In the genomic region with DNA sequence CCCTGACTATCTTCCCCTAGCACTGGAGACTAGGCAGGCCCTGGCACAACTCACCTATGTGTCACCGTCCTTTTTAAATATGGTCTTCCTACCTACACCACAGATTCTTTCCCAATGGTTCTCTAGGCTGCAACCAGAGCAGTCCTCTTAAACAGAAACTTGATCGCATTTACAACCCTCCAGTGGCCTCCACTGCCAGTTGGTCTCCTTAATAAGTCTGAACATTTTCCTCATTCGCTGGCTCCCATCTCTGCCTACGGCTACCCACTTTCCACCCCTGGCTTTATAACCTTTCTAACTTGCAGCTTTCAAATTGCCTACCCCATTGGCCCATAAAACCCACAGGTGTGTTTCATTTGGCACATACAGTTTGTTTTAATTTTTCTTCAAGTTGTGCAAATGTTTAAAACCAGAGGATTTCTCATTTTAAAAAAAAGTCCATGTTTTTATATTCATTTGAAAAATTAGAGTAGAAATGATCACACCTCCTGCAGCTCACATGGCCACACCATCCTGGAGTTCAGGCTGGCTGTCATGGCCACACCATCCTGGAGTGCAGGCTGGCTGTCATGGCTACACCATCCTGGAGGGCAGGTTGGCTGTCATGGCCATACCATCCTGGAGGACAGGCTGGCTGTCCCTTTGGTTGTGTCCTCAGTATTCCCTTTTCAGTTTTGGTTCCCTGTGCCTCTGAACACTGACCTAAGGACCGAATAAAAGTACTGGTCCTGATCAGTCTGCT, we compare ENCODE assay signal across 25 mouse cellular contexts.
DNase-seq lines count a peak whose midpoint lies in the region; ATAC-seq lines count a peak whose summit lies in the region.
"Had no signal": no experiment of that assay in that cellular context is flagged by ENCODE, and none has a peak within 500 bp of the region (broad histone marks: within the 10 kb centered on the region; RNA-seq: fewer than 3 reads in every experiment).

No protein-coding gene starts in this region.

- peak overlapping the region; percentile 27 for H3K4me2 ChIP-seq in limb, embryonic 12.5 days
- H3K4me2 ChIP-seq in limb, embryonic 15.5 days: no peak overlapping the region
- H3K4me2 ChIP-seq: forebrain, embryonic 13.5 days; heart, embryonic 13.5 days; hindbrain, embryonic 14.5 days had no signal

- no peaks in the 10 kb centered on the region for H3K36me3 ChIP-seq in limb, embryonic 12.5 days
- H3K36me3 ChIP-seq in limb, embryonic 15.5 days: no peaks in the 10 kb centered on the region
- H3K36me3 ChIP-seq: forebrain, embryonic 10.5 days; heart, embryonic 10.5 days; heart, embryonic 13.5 days had no signal

- peaks cover 41% of the 10 kb centered on the region for H3K4me1 ChIP-seq in limb, embryonic 12.5 days (replicated peaks)
- H3K4me1 ChIP-seq in limb, embryonic 15.5 days: peaks cover 14% of the 10 kb centered on the region; the same call in 1 of the 2 replicates
- H3K4me1 ChIP-seq: forebrain, embryonic 10.5 days; forebrain, embryonic 13.5 days; heart, embryonic 10.5 days; heart, embryonic 13.5 days had no signal

- H3K4me3 ChIP-seq in limb, embryonic 12.5 days (replicated peaks): no peak overlapping the region
- no peak overlapping the region for H3K4me3 ChIP-seq in limb, embryonic 15.5 days
- H3K4me3 ChIP-seq: forebrain, embryonic 10.5 days; forebrain, embryonic 13.5 days; heart, adult 2 months; heart, embryonic 10.5 days; heart, embryonic 13.5 days had no signal

- H3K27me3 ChIP-seq in limb, embryonic 12.5 days: no peaks in the 10 kb centered on the region
- H3K27me3 ChIP-seq in limb, embryonic 15.5 days: no peaks in the 10 kb centered on the region
- H3K27me3 ChIP-seq: forebrain, embryonic 13.5 days; heart, embryonic 13.5 days had no signal

- no peaks in the 10 kb centered on the region for H3K9me3 ChIP-seq in limb, embryonic 12.5 days
- H3K9me3 ChIP-seq in limb, embryonic 15.5 days: no peaks in the 10 kb centered on the region
- H3K9me3 ChIP-seq: forebrain, embryonic 10.5 days; forebrain, embryonic 13.5 days; heart, embryonic 10.5 days; heart, embryonic 13.5 days had no signal

- ATAC-seq in limb, embryonic 12.5 days (ENCODE audit: insufficient number of reproducible peaks, insufficient read depth, low FRiP score, low TSS enrichment, low read depth): peak; percentile 91
- ATAC-seq in limb, embryonic 15.5 days (ENCODE audit: insufficient number of reproducible peaks, low FRiP score, low TSS enrichment, low read depth): peak; percentile 82; the same call in 1 of the 2 replicates
- ATAC-seq: activated CD4-positive, CD25-positive, alpha-beta regulatory T cell, adult 4 months; CD4-positive, CD25-positive, alpha-beta regulatory T cell, adult 4 months; forebrain, embryonic 13.5 days; forebrain, embryonic 16.5 days; hindbrain, postnatal 0 days had no signal

- DNase-seq in forelimb bud, embryonic 11.5 days (ENCODE audit: low read depth, low spot score): peak; percentile 74
- DNase-seq in hindlimb bud, embryonic 11.5 days (ENCODE audit: extremely low spot score, low read depth, low spot score): peak; percentile 31
- no peak for DNase-seq in Muller cell, postnatal 12 days (ENCODE audit: inconsistent ontology term)
- DNase-seq in frontal cortex, postnatal 14 days (ENCODE audit: low spot score in 2 of 2): no peak
- DNase-seq: adrenal gland, adult 8-10 months; adrenal gland, postnatal 25 days; cerebellum, adult 18-20 months; cerebellum, adult 9-10 months; cerebellum, postnatal 14 days; gastrocnemius, postnatal 10 days; gastrocnemius, postnatal 36 days; heart, adult 2 months; heart, postnatal 14 days; heart, postnatal 4 days had no signal

- peak overlapping the region; percentile 82 for H3K27ac ChIP-seq in limb, embryonic 12.5 days
- 0 out of 2 replicates have a peak overlapping the region, but pooled peaks have one; percentile 19 for H3K27ac ChIP-seq in limb, embryonic 15.5 days
- H3K27ac ChIP-seq: forebrain, embryonic 10.5 days; forebrain, embryonic 13.5 days; heart, adult 2 months; heart, embryonic 10.5 days; heart, embryonic 13.5 days; hindbrain, embryonic 14.5 days; hindbrain, postnatal 0 days had no signal

- WGBS in limb, embryonic 12.5 days: 29% methylated on average over 5 of the region's 5 CpGs
- WGBS in limb, embryonic 15.5 days: 25% methylated on average over 5 of the region's 5 CpGs

- no peak overlapping the region for H3K9ac ChIP-seq in limb, embryonic 12.5 days (replicated peaks)
- H3K9ac ChIP-seq in limb, embryonic 15.5 days: no peak overlapping the region
- H3K9ac ChIP-seq: forebrain, embryonic 13.5 days; heart, embryonic 13.5 days; hindbrain, embryonic 14.5 days had no signal

Comparison
In these comparisons a context has a peak if more than half of its experiments do, and no peak if none do; other contexts are left out.
1. DNase-seq: peak in forelimb bud, embryonic 11.5 days (single experiment) and hindlimb bud, embryonic 11.5 days (single experiment); none in Muller cell, postnatal 12 days (single experiment) and frontal cortex, postnatal 14 days (0 of 2).